Mouse (Mus musculus) MEL (cell line): ENCODE measurements around the gene Lmntd1.

ENCODE experiments used
- CTCF ChIP-seq, 3 experiments: IDR thresholded peaks in 2 of 3; conservative IDR thresholded peaks in 1 of 3; 2 replicates each; pipeline ENCODE4 v1.5.1; 2011 to 2012; ENCODE audit warnings: low read length in 3 of 3, low read depth in 2 of 3, mild to moderate bottlenecking in 2 of 3, improper control_type of control experiment in 1 of 3, inconsistent platforms in 1 of 3, mixed read lengths in 1 of 3, moderate library complexity in 1 of 3; ENCODE audit not compliant: control insufficient read depth in 1 of 3, insufficient read depth in 1 of 3, poor library complexity in 1 of 3, severe bottlenecking in 1 of 3
- GABPA ChIP-seq: IDR thresholded peaks from 2 replicates; pipeline ENCODE4 v1.6.1; 2012; ENCODE audit warnings: low read depth, mild to moderate bottlenecking, inconsistent platforms, low read length, improper control_type of control experiment, moderate library complexity
- KAT2A ChIP-seq: conservative IDR thresholded peaks from 2 replicates; pipeline ENCODE4 v1.6.1; 2012; ENCODE audit warnings: low read depth, low read length, improper control_type of control experiment, inconsistent platforms
- MAZ ChIP-seq: IDR thresholded peaks from 2 replicates; pipeline ENCODE4 v1.6.1; 2012; ENCODE audit warnings: low read depth, mild to moderate bottlenecking, inconsistent platforms, low read length, improper control_type of control experiment
- POLR2A ChIP-seq, 2 experiments: IDR thresholded peaks; 2 replicates each; pipeline ENCODE4 v1.6.1; 2011 to 2012; ENCODE audit warnings: low read length in 2 of 2, mild to moderate bottlenecking in 2 of 2, control low read depth in 1 of 2, improper control_type of control experiment in 1 of 2, low read depth in 1 of 2, moderate library complexity in 1 of 2; ENCODE audit not compliant: control insufficient read depth in 1 of 2, insufficient read depth in 1 of 2, poor library complexity in 1 of 2
- POLR2AphosphoS2 ChIP-seq: IDR thresholded peaks from 2 replicates; pipeline ENCODE4 v1.6.1; 2011; ENCODE audit warnings: low read length, improper control_type of control experiment
- POLR2AphosphoS5 ChIP-seq: IDR thresholded peaks from 2 replicates; pipeline ENCODE4 v1.6.1; 2012; ENCODE audit warnings: low read depth, borderline replicate concordance, mild to moderate bottlenecking, inconsistent platforms, low read length, moderate library complexity, mixed read lengths
- RAD21 ChIP-seq: IDR thresholded peaks from 2 replicates; pipeline ENCODE4 v1.6.1; 2011; ENCODE audit warnings: mild to moderate bottlenecking, low read depth, low read length, improper control_type of control experiment
- RCOR1 ChIP-seq: IDR thresholded peaks from 2 replicates; pipeline ENCODE4 v1.6.1; 2012; ENCODE audit warnings: low read depth, mild to moderate bottlenecking, inconsistent platforms, low read length, improper control_type of control experiment
- UBTF ChIP-seq: IDR thresholded peaks from 2 replicates; pipeline ENCODE4 v1.6.1; 2012; ENCODE audit warnings: low read depth, mild to moderate bottlenecking, inconsistent platforms, low read length, improper control_type of control experiment, moderate library complexity, borderline replicate concordance; ENCODE audit not compliant: insufficient read depth
- USF1 ChIP-seq: IDR thresholded peaks from 2 replicates; pipeline ENCODE4 v1.6.1; 2014; ENCODE audit warnings: low read depth, mild to moderate bottlenecking, inconsistent platforms, low read length, improper control_type of control experiment, moderate library complexity
- USF2 ChIP-seq, 2 experiments: IDR thresholded peaks; 2 replicates each; pipeline ENCODE4 v1.6.1; 2011 to 2012; ENCODE audit warnings: improper control_type of control experiment in 2 of 2, low read length in 2 of 2, borderline replicate concordance in 1 of 2, inconsistent platforms in 1 of 2, low read depth in 1 of 2, mild to moderate bottlenecking in 1 of 2; ENCODE audit not compliant: insufficient read depth in 1 of 2
- ZC3H11A ChIP-seq: IDR thresholded peaks from 2 replicates; pipeline ENCODE4 v1.6.1; 2012; ENCODE audit warnings: low read depth, mild to moderate bottlenecking, inconsistent platforms, low read length, improper control_type of control experiment
- ZNF384 ChIP-seq: IDR thresholded peaks from 2 replicates; pipeline ENCODE4 v1.6.1; 2012; ENCODE audit warnings: low read depth, mild to moderate bottlenecking, inconsistent platforms, low read length, improper control_type of control experiment

- TF ChIP-seq CTCF (IDR thresholded peaks at IDR 0.05 in 2 of 3, conservative IDR thresholded peaks at IDR 0.05 in 1 of 3; ENCODE audit: control insufficient read depth in 1 of 3, insufficient read depth in 1 of 3, low read depth in 2 of 3, low read length in 3 of 3, poor library complexity in 1 of 3, severe bottlenecking in 1 of 3): no peak
- TF ChIP-seq MAZ: no peak
- TF ChIP-seq ZNF384: no peak
- TF ChIP-seq POLR2A (IDR thresholded peaks at IDR 0.05; ENCODE audit: control insufficient read depth in 1 of 2, insufficient read depth in 1 of 2, low read depth in 1 of 2, low read length in 2 of 2, poor library complexity in 1 of 2): no peak
- TF ChIP-seq RCOR1: no peak
- TF ChIP-seq RAD21: no peak
- TF ChIP-seq USF2 (IDR thresholded peaks at IDR 0.05; ENCODE audit: borderline replicate concordance in 1 of 2, insufficient read depth in 1 of 2, low read depth in 1 of 2, low read length in 2 of 2): no peak
- no peak for TF ChIP-seq POLR2AphosphoS5
- no peak for TF ChIP-seq ZC3H11A
- no peak for TF ChIP-seq USF1
- TF ChIP-seq GABPA: no peak
- no peak for TF ChIP-seq POLR2AphosphoS2
- no peak for TF ChIP-seq UBTF
- TF ChIP-seq KAT2A: no peak
Observed at GRCm38 (mm10) chr6:145623141-145623540, 9.0 kb upstream of the Lmntd1 start.
